Mouse (Mus musculus) heart, embryonic 16.5 days (tissue): ENCODE data around the gene Aaas. TPM values are rescaled to one million over a fixed set of nuclear protein-coding genes. Genes with fewer than 3 reads are reported as not detected.

Experiments
- ATAC-seq: fragments of 200-750 bp; cut with Nextera tagmentation; replicated peaks from 2 replicates; pipeline ENCODE4 v1.8.0; 2017; ENCODE audit warnings: moderate number of reproducible peaks; ENCODE audit not compliant: insufficient read depth, low FRiP score; ENCODE audit errors: extremely low read depth
- H3K27ac ChIP-seq: fragments of 300-500 bp; sonication (generic); 2 replicates; pipeline ENCODE4 v1.5.1; 2014; ENCODE audit warnings: mild to moderate bottlenecking, low read length, control low read depth, moderate library complexity
- H3K27me3 ChIP-seq: fragments of 300-500 bp; sonication (generic); 2 replicates; pipeline ENCODE4 v1.6.1; 2014; ENCODE audit warnings: low read length, mixed read lengths; ENCODE audit not compliant: control insufficient read depth, insufficient read depth
- H3K36me3 ChIP-seq: fragments of 300-500 bp; sonication (generic); 2 replicates; pipeline ENCODE4 v1.6.1; 2014; ENCODE audit not compliant: control insufficient read depth, insufficient read depth
- H3K4me1 ChIP-seq: fragments of 300-500 bp; sonication (generic); 2 replicates; pipeline ENCODE4 v1.6.1; 2014; ENCODE audit warnings: low read length, mixed read lengths; ENCODE audit not compliant: control insufficient read depth, insufficient read depth
- H3K4me2 ChIP-seq: fragments of 300-500 bp; sonication (generic); 2 replicates; pipeline ENCODE4 v1.6.1; 2014; ENCODE audit warnings: low read depth, mild to moderate bottlenecking, control low read depth, low read length
- H3K4me3 ChIP-seq: fragments of 300-500 bp; sonication (generic); 2 replicates; pipeline ENCODE4 v1.5.1; 2014; ENCODE audit warnings: mild to moderate bottlenecking, control low read depth, low read length
- H3K9ac ChIP-seq: fragments of 300-500 bp; sonication (generic); 2 replicates; pipeline ENCODE4 v1.6.1; 2014; ENCODE audit warnings: low read length, control low read depth
- H3K9me3 ChIP-seq: fragments of 300-500 bp; sonication (generic); replicated peaks from 2 replicates; pipeline ENCODE4 v1.6.1; 2016; ENCODE audit warnings: low read length; ENCODE audit not compliant: control insufficient read depth
- whole genome bisulfite sequencing: fragments of 180-500 bp; shearing (Covaris S2); extraction: QIAGEN DNeasy Blood & Tissue Kit; methylation state at CpG from one replicate; pipeline ENCODE4 v1.1.7; 2014; 5-methylcytosine and 5-hydroxymethylcytosine counted together
- polyA plus RNA-seq: library from polyadenylated mRNA; unstranded; fragments of >200 nt; fragmentation: Nextera tagmentation; extraction: Ambion mirVana; gene quantifications from 2 replicates; pipeline ENCODE4 v1.2.1, GENCODE M21; 2015

Aaas gene
- polyA plus RNA-seq, 1 experiment from 2014 or later, result 55.6 TPM

DNA sequence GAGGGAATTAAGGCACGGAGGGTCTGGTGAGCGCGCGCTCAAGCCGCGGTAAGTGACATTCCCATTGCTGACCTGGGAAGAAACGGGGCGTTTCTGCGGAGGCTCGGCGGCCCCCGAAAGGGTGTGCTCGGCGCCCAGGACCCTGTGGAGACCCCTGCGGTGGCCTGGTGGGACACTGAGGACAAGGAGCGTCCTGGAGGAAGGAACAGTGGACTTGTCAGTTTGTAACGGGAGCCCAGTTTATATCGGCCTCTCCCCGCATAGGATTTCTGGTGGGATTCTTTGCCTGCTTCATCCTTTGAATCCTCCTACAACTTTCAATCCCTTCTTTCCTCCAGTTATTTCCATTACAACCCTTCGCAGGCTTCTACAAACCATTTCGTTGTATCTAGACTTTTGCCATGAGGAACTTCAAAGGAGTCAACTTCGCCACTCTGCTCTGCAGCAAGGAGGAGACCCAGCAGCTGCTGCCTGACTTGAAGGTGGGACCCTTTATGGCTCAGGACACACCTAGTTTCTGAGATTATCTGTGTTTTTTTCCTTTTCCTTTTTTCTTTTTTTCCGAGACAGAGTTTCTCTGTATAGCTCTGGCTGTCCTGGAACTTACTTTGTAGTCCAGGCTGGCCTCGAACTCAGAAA, 54.1 kb downstream of the Aaas start:
- 4% methylated on average over 24 of the region's 24 CpGs for WGBS
- H3K27ac ChIP-seq, result no peak overlapping the region
- peak overlapping the region; percentile 79 for H3K9ac ChIP-seq
- H3K36me3 ChIP-seq, result peaks cover 18% of the 10 kb centered on the region
- peak overlapping the region; percentile 95 for H3K4me2 ChIP-seq
- H3K4me3 ChIP-seq, result peak overlapping the region; percentile 84
- H3K27me3 ChIP-seq, result no peaks in the 10 kb centered on the region
- no peaks in the 10 kb centered on the region for H3K9me3 ChIP-seq
- ATAC-seq, result 0 out of 2 replicates have a peak, but pooled peaks have one; percentile 11
- peaks cover 9% of the 10 kb centered on the region for H3K4me1 ChIP-seq

DNA sequence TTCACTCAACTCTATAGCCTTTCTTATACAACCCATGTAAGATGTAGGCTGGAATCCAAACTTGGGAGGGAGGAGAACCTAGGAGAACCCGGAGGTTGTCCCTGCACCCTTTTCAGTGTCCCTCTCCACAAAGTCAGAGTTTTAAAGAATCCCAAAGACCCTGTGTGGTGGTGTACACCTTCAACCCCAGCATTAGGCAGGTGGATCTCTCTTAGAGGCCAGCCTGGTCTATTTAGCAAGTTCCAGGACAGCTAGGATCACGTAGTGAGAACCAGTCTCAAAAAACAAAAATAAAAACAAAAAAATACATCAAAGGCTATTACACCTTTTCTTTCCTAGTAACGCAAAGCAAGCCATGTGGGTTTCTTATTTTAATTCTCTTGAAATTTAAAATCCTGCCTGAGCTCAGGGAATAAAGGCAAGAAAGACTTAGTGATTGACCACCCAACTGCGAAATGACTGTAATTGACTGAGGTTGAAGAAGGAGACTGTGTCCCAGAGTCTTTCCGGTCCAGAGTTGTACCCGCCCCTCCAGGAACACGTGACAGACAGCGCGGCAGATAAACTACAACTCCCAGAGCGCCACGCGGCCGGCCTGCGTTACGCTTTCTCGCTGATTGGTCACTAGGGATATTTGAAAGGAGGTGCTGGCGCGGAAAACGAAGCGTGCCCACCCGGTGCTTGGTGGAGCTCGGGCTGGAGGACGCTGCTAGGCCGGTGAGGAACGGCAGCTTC, 54.8 kb downstream of the Aaas start, which contains the start of gene Espl1:
Gene Espl1 (plus strand): TSS at position 634 of the 735 bp plus-strand sequence.
- Histone ChIP-seq H3K27ac (no peak within 1 kb of the TSS), H3K9me3 (no peaks in the 10 kb centered on the region), H3K27me3 (no peaks in the 10 kb centered on the region), H3K36me3 (peaks cover 13% of the 10 kb centered on the region), H3K4me2 (peak within 1 kb of the TSS; percentile 95), H3K9ac (peak within 1 kb of the TSS; percentile 79), H3K4me3 (peak within 1 kb of the TSS; percentile 84), H3K4me1 (peaks cover 9% of the 10 kb centered on the region)
- peak; percentile 98 for ATAC-seq
- 7% methylated on average over 25 of the region's 25 CpGs for WGBS

Other genes starting within 250 kb of the Aaas start
- 19.8 and 21.8 TPM in 2 replicates for gene Spryd3, start 214.5 kb downstream of the Aaas start, polyA plus RNA-seq
- 11.9 and 15.0 TPM in 2 replicates for gene Igfbp6, start 206.4 kb downstream of the Aaas start, polyA plus RNA-seq
- gene Soat2, start 200.2 kb downstream of the Aaas start, polyA plus RNA-seq, result 0.24 and 0.42 TPM in 2 replicates
- gene Zfp740, start 147.5 kb downstream of the Aaas start, polyA plus RNA-seq, result 30.2 and 33.2 TPM in 2 replicates
- 38.3 and 43.7 TPM in 2 replicates for gene Csad, start 146.0 kb downstream of the Aaas start, polyA plus RNA-seq
- gene Itgb7, start 118.8 kb downstream of the Aaas start, polyA plus RNA-seq, result 3.9 and 6.9 TPM in 2 replicates
- gene Rarg, start 93.3 kb downstream of the Aaas start, polyA plus RNA-seq, result 8.9 and 11.8 TPM in 2 replicates
- gene Gm9918, start 80.2 kb downstream of the Aaas start, polyA plus RNA-seq, result 0.11 and 0.12 TPM in 2 replicates
- 43.8 and 49.4 TPM in 2 replicates for gene Mfsd5, start 71.3 kb downstream of the Aaas start, polyA plus RNA-seq
- 18.2 and 21.1 TPM in 2 replicates for gene Espl1, start 54.5 kb downstream of the Aaas start, polyA plus RNA-seq
- gene Pfdn5, start 24.7 kb downstream of the Aaas start, polyA plus RNA-seq, result 274 and 277 TPM in 2 replicates
- 56.6 and 67.9 TPM in 2 replicates for gene Myg1, start 19.1 kb downstream of the Aaas start, polyA plus RNA-seq
- gene Sp7, start 16.4 kb upstream of the Aaas start, polyA plus RNA-seq, result 0.11 and 0.20 TPM in 2 replicates
- gene Sp1, start 55.4 kb upstream of the Aaas start, polyA plus RNA-seq, result 5.0 and 5.5 TPM in 2 replicates
- gene Amhr2, start 94.6 kb upstream of the Aaas start, polyA plus RNA-seq, result 6.6 and 7.6 TPM in 2 replicates
- gene Prr13, start 108.3 kb upstream of the Aaas start, polyA plus RNA-seq, result 86.7 and 92.2 TPM in 2 replicates
- gene Pcbp2, start 119.8 kb upstream of the Aaas start, polyA plus RNA-seq, result 136 and 140 TPM in 2 replicates
- gene Gm10337, start 153.0 kb upstream of the Aaas start, polyA plus RNA-seq, result 4.1 TPM in 1 of 2 replicates, not detected in the other
- 10.3 and 11.3 TPM in 2 replicates for gene Map3k12, start 166.3 kb upstream of the Aaas start, polyA plus RNA-seq
- 88.1 and 95.1 TPM in 2 replicates for gene Tarbp2, start 167.4 kb upstream of the Aaas start, polyA plus RNA-seq
- 2.1 and 2.6 TPM in 2 replicates for gene Npff, start 174.2 kb upstream of the Aaas start, polyA plus RNA-seq